Comparison of ENCODE assay signal across 21 mouse cellular contexts in the genomic region with DNA sequence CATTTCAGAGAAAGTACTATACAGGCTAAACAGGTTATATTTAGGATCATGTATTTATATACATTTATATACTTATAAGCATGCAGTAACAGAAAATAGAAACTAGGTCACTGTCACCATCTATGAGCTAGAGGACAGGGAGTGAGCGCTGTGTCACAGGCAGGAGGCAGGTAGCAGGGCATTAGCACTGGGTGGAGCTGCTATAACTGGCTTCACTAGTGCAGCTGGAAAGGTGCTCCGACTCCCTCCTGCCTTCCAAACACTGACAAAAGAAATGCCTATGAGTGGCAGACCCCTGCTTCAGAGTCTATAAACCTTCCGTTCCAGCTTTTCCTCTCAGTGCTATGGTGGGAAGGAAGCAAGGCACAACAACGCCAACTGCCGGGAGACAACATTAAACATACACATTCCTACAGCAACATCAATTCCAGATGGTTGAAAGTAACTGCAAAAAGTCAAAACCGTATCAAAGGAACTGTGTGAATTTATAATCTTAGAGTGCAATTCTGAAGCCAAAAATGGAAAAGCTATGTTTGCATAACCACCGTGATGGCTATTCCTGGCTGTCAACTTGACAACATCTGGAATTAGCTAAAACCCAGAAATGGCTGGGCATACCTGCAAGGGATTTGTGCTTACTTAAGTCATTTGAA. TPM values are rescaled to one million over a fixed set of nuclear protein-coding genes. Genes with fewer than 3 reads are reported as not detected.
DNase-seq lines count a peak whose midpoint lies in the region; ATAC-seq lines count a peak whose summit lies in the region.
"Had no signal": no experiment of that assay in that cellular context is flagged by ENCODE, and none has a peak within 500 bp of the region (broad histone marks: within the 10 kb centered on the region; RNA-seq: fewer than 3 reads in every experiment).

No protein-coding gene starts in this region.

- no peak overlapping the region for H3K4me2 ChIP-seq in embryonic facial prominence, embryonic 11.5 days (ENCODE audit: low read depth, low read length)
- no peak overlapping the region for H3K4me2 ChIP-seq in stomach, embryonic 16.5 days (ENCODE audit: low read depth, low read length)
- H3K4me2 ChIP-seq: heart, embryonic 13.5 days; neural tube, embryonic 13.5 days had no signal

- no peaks in the 10 kb centered on the region; the same call in 1 of the 2 replicates for H3K36me3 ChIP-seq in embryonic facial prominence, embryonic 11.5 days (replicated peaks; ENCODE audit: control insufficient read depth, insufficient read depth, low read depth, low read length)
- peaks cover 20% of the 10 kb centered on the region for H3K36me3 ChIP-seq in limb, embryonic 10.5 days
- H3K36me3 ChIP-seq in stomach, embryonic 16.5 days (ENCODE audit: control insufficient read depth, insufficient read depth, low read length), result no peaks in the 10 kb centered on the region; the same call in 1 of the 2 replicates

- peak; percentile 37 for DNase-seq in heart, adult 11 months
- DNase-seq in heart, postnatal 25 days (ENCODE audit: low spot score), result no peak
- DNase-seq in embryonic facial prominence, embryonic 11.5 days (ENCODE audit: low spot score), result peak; percentile 57
- DNase-seq in limb, embryonic 10.5 days (ENCODE audit: low spot score), result no peak
- DNase-seq in cerebellum, adult 8-10 months, result no peak
- no peak for DNase-seq in cerebellum, postnatal 36 days
- DNase-seq: adrenal gland, postnatal 14 days; cerebellum, adult 2 months; heart, postnatal 4 days; kidney, adult 11 months; left cerebral cortex, postnatal 4 days; liver, postnatal 0 days; lung, postnatal 14 days; thymus, postnatal 25 days had no signal

- no peaks in the 10 kb centered on the region for H3K4me1 ChIP-seq in embryonic facial prominence, embryonic 11.5 days (ENCODE audit: control insufficient read depth, insufficient read depth, low read length)
- peaks cover 63% of the 10 kb centered on the region for H3K4me1 ChIP-seq in limb, embryonic 10.5 days
- peaks cover 5% of the 10 kb centered on the region; the same call in 1 of the 2 replicates for H3K4me1 ChIP-seq in stomach, embryonic 16.5 days (ENCODE audit: control insufficient read depth, insufficient read depth, low read length)

- 38% methylated on average over 7 of the region's 7 CpGs for WGBS in embryonic facial prominence, embryonic 11.5 days
- WGBS in limb, embryonic 10.5 days, result 31% methylated on average over 7 of the region's 7 CpGs
- WGBS in stomach, embryonic 16.5 days, result 51% methylated on average over 7 of the region's 7 CpGs

- no peak overlapping the region for H3K4me3 ChIP-seq in embryonic facial prominence, embryonic 11.5 days (ENCODE audit: low read depth, low read length)
- no peak overlapping the region for H3K4me3 ChIP-seq in limb, embryonic 10.5 days
- no peak overlapping the region for H3K4me3 ChIP-seq in stomach, embryonic 16.5 days (replicated peaks; ENCODE audit: low read length)
- H3K4me3 ChIP-seq: heart, embryonic 13.5 days; layer of hippocampus, adult 2 months; neural tube, embryonic 13.5 days had no signal

- no peak overlapping the region for H3K27ac ChIP-seq in embryonic facial prominence, embryonic 11.5 days (replicated peaks; ENCODE audit: low read depth, low read length)
- H3K27ac ChIP-seq in limb, embryonic 10.5 days, result peak overlapping the region; percentile 48; the same call in 1 of the 2 replicates
- H3K27ac ChIP-seq in stomach, embryonic 16.5 days (ENCODE audit: low read length), result peak overlapping the region; percentile 82
- H3K27ac ChIP-seq: heart, embryonic 13.5 days; kidney, postnatal 0 days; layer of hippocampus, adult 2 months; neural tube, embryonic 13.5 days had no signal

- no peaks in the 10 kb centered on the region for H3K27me3 ChIP-seq in embryonic facial prominence, embryonic 11.5 days (ENCODE audit: control insufficient read depth, insufficient read depth, low read length)
- no peaks in the 10 kb centered on the region for H3K27me3 ChIP-seq in limb, embryonic 10.5 days (ENCODE audit: low read depth, poor library complexity, severe bottlenecking)
- H3K27me3 ChIP-seq in stomach, embryonic 16.5 days (ENCODE audit: control insufficient read depth, insufficient read depth, low read length), result no peaks in the 10 kb centered on the region
- H3K27me3 ChIP-seq: heart, embryonic 13.5 days; neural tube, embryonic 13.5 days had no signal

- intact Hi-C loops in heart, postnatal 25 days (cut with DNase I), result no loop called here

- H3K9me3 ChIP-seq in embryonic facial prominence, embryonic 11.5 days (replicated peaks; ENCODE audit: control insufficient read depth, low read length), result no peaks in the 10 kb centered on the region
- no peaks in the 10 kb centered on the region for H3K9me3 ChIP-seq in limb, embryonic 10.5 days (replicated peaks)
- no peaks in the 10 kb centered on the region for H3K9me3 ChIP-seq in stomach, embryonic 16.5 days (replicated peaks; ENCODE audit: control insufficient read depth, low read length)
- H3K9me3 ChIP-seq: heart, embryonic 13.5 days; neural tube, embryonic 13.5 days had no signal

- no peak overlapping the region for H3K9ac ChIP-seq in embryonic facial prominence, embryonic 11.5 days (replicated peaks; ENCODE audit: low read length)
- no peak overlapping the region for H3K9ac ChIP-seq in stomach, embryonic 16.5 days (ENCODE audit: low read length)
- H3K9ac ChIP-seq: heart, embryonic 13.5 days; liver, postnatal 0 days; neural tube, embryonic 13.5 days had no signal

- ATAC-seq in embryonic facial prominence, embryonic 11.5 days (replicated peaks; ENCODE audit: insufficient number of reproducible peaks, low FRiP score, low TSS enrichment, low read depth), result no peak
- no peak for ATAC-seq in stomach, embryonic 16.5 days (ENCODE audit: insufficient read depth, low FRiP score)
- ATAC-seq: hindbrain, embryonic 16.5 days; liver, postnatal 0 days had no signal

RNA-seq across cellular contexts. Expression of gene Stxbp3, which starts 49.1 kb away (rescaled TPM):
- total RNA-seq in heart, postnatal 25 days (2021), result 10 to 100 TPM; 23.4 to 23.9 TPM
- 28.2 and 29.2 TPM in 2 replicates for polyA plus RNA-seq in embryonic facial prominence, embryonic 11.5 days (2014; fragmentation: Nextera tagmentation; extraction: Ambion mirVana)
- 20.8 and 24.6 TPM in 2 replicates for polyA plus RNA-seq in limb, embryonic 10.5 days (2016; fragmentation: Nextera tagmentation; extraction: Ambion mirVana)
- 44.6 and 51.0 TPM in 2 replicates for polyA plus RNA-seq in stomach, embryonic 16.5 days (2015; fragmentation: Nextera tagmentation; extraction: Ambion mirVana)

RNA-seq across cellular contexts. Expression of gene Aknad1, which starts 51.7 kb away (rescaled TPM):
- not detected for total RNA-seq in heart, postnatal 25 days (2021)
- polyA plus RNA-seq in embryonic facial prominence, embryonic 11.5 days (2014; fragmentation: Nextera tagmentation; extraction: Ambion mirVana), result 0.15 and 0.20 TPM in 2 replicates
- 0.10 TPM in 1 of 2 replicates, not detected in the other for polyA plus RNA-seq in limb, embryonic 10.5 days (2016; fragmentation: Nextera tagmentation; extraction: Ambion mirVana)
- polyA plus RNA-seq in stomach, embryonic 16.5 days (2015; fragmentation: Nextera tagmentation; extraction: Ambion mirVana), result 0.49 and 0.97 TPM in 2 replicates
- total RNA-seq: adrenal gland, postnatal 14 days; left cerebral cortex, postnatal 4 days; monocyte, adult 5-6 weeks had no signal
- polyA plus RNA-seq: cerebellum, adult 2 months; hindbrain, embryonic 16.5 days; kidney, postnatal 0 days; neural tube, embryonic 13.5 days had no signal

Comparison
In these comparisons a context has a peak if more than half of its experiments do, and no peak if none do; other contexts are left out.
1. DNase-seq: peak in heart, adult 11 months (single experiment) and embryonic facial prominence, embryonic 11.5 days (single experiment); none in heart, postnatal 25 days (single experiment), limb, embryonic 10.5 days (single experiment), cerebellum, adult 8-10 months (single experiment) and cerebellum, postnatal 36 days (0 of 2).